Mouse (Mus musculus) telencephalon, adult 2 months (tissue): ENCODE results near the gene Bicdl2.

Source experiments
- DNase-seq: peaks from one replicate; pipeline ENCODE4 v3.0.0-alpha.2; 2011; ENCODE audit warnings: low read depth, low spot score

The Bicdl2 gene

DNA sequence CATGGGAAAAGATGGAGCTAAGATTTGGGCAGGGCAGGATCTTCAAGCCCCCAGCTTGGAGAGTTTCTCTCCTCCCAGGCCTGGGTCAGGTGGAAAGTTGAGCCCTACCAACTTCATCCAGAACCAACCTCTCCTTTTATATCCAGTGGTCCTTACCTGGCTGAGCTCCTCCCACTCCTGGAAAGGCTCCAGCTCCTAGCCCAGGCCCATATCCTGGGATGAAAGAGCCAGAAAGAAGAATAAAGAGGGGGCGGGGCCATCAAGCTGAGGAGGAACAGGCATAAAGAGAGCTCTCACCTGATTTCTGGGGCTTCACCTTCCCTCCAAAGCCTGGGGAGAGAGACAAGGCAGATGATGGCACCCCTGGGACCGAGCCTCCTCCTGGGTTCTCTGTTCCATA, 56.7 kb downstream of the Bicdl2 start:
- DNase-seq = no peak
